Mouse (Mus musculus) right cerebral cortex, adult 18-20 months (tissue): ENCODE data around the gene Slc30a6.
"Not testable (repeated sequence)": the region's sequence is repeated elsewhere in the genome, so short reads cannot be mapped to it uniquely, and the experiment has no call there.

Source experiments
- DNase-seq: peaks from one replicate; pipeline ENCODE4 v3.0.0; 2022; ENCODE audit warnings: mixed read lengths

Gene Slc30a6

DNA sequence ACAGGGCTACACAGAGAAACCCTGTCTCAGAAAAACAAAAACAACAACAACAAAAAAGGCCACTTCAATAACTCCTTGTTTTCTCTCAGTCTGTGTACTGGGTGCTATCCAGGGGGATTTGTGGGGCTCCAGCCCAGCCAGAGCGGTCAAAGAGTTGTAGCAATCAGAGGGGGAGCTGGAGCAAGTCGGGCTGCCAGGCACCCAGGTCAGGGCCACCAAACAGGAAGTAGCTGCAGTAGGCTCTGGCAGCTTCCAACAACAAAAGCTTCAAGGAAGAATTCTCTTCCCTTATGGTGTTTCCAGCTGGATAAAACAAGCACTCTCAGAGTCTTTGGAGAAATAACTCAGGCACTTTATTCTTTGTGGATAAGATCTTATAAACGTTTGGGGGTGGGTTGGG is 58.5 kb downstream of the Slc30a6 start:
- no peak for DNase-seq

DNA sequence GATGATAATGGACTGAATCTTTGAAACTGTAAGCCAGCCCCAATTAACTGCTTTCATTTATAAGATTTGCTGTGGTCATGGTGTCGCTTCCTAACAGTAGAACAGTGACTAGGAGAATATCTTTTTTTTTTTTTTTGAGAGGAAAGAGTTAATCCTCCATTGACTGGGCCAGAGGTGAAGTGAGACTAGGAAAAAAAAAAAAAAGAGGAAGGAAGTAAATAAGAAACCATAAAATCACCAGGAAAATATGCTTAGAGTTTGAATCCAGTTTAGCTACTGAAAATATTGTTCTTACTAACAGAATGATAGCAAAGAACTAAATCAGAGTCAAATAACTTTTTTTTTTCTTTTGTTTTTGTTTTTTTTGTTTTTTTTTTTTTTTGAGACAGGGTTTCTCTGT is 59.3 kb downstream of the Slc30a6 start:
- no peak for DNase-seq

DNA sequence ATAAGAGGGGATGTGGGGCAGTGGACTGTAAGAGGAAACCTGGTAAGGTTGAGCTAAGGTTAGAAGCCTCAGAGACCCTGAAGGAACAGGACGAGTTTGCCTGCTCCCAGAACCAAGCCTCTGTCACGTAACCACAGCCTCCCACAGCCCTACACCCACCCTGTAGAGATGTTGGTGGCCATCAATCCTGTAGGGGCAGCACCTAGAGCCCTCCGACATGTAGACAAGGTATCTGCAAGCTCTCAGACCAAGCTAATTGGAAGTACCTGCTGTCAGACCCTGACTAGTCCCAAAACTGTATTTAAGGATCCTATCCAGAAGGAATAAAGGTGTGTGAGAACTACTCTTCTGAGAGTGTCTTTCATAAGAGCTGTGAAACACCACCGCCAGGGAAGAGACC is 60.0 kb downstream of the Slc30a6 start:
- no peak for DNase-seq

DNA sequence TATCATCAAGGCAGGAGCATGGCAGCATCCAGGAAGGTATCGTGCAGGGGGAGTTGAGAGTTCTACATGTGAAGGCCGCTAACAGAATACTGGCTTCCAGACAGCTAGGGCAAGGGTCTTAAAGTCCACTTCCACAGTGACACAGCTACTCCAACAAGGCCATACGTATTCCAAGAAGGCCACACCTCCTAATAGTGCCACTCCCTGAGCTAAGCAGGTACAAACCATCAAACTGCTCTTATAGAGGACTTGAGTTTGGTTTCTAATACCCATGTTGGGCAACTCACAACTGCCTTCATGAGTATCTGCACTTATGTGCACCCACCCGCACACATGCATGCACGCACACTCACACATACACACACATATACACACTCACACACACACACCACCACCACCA is 61.4 kb downstream of the Slc30a6 start:
- DNase-seq: no peak

DNA sequence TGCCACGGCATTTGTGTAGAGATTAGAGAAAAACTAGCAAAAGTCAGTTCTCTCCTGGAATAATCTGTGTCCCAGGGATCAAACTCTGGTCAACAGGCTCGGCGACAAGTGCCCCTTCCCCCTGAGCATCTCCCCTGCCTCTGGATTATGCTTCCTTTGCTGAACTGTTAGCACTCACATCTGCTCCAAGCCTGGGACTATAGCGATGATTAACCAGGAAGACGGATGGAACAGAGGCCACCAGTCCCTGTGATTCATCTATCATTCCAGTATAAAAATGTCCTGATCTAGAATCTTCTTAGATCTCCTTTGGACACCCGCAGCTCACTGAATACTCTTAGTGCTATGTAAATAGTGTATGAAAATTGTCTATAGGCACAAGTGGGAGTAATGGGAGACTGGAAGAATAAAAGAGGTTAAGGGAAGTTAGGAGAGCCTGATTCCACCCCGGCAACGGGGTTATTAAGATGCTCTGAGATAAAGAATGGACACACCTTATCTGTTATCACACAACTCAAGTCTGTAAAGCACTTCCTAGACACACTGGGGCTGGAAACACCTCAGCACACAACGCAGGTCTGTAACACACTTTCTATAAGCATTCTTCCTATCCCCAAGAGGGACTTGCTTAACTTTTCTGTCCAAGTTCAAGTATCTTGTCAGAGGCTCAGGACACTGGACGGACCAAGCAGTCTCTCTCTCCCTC is 62.7 kb downstream of the Slc30a6 start:
- no peak for DNase-seq

DNA sequence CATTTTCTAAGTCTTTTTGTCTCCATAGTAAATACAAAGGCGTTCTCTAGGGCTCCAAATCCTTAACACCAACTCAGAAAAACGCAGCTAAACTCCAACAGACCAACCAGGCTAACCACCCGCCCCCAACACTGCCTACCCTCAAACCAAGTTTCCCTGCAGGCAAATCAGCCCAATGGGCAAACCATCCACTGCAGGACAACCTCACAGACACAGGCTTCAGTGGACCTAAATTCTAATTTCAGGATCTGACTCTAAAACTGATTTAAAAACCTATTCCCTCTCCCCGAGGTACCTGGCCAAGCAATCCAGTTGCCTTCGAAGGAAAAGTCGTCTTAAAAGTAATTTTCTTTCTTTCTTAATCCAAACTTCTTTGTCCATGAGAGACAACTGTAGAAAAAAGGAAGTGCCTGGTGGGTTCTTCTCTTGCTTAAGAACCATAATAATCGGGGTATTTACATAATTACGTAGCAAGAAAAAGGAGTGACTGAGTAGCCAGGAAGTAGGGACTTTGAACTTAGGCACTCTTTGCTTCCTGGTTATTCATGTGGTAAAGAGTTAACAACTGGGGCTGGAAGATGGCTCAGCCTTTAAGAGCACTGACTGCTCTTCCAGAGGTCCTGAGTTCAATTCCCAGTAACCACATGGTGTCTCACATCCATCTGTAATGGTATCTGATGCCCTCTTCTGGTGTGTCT is 63.5 kb downstream of the Slc30a6 start, which contains the start of gene Nlrc4:
Gene Nlrc4 (minus strand): TSS at position 432 of the 698 bp plus-strand sequence.
- no peak for DNase-seq

DNA sequence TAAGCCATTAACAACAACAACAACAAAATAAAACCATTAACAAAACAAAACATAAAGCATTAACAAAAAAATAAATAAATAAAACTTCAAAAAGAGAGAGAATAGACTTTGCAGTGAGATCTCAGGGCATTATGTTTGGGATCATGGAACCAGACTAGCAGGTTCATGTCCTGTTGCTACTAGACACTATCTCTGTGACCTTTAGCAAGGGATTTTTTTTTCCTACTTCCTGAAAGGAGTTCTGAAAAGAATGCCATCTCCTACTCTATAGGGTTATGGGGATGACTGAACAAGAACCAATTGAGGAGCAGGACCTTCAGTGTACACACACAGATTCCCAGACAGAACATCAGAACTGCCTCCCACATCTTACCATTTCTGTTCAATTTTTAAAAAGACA is 68.1 kb downstream of the Slc30a6 start:
- DNase-seq: no peak

DNA sequence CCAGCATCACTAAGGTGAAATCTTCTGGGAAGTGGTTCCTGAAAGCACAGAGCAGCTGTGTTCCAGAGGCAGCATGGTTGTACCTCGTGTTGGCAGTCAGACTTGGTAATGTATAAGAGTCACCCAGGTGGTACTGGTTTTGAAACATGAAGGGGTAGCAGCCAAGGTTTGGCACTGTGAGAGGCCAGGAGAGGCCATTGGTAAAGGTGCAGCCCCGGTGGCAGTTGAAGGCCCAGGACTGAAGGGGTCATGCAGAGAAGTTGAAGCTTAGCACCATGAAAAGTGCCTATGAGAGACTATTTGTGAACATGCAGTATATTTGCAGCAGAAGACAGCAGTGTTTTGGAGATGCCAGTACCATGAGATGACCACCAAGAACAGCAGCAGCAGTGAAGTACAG is 72.6 kb downstream of the Slc30a6 start:
- not testable (repeated sequence) for DNase-seq

DNA sequence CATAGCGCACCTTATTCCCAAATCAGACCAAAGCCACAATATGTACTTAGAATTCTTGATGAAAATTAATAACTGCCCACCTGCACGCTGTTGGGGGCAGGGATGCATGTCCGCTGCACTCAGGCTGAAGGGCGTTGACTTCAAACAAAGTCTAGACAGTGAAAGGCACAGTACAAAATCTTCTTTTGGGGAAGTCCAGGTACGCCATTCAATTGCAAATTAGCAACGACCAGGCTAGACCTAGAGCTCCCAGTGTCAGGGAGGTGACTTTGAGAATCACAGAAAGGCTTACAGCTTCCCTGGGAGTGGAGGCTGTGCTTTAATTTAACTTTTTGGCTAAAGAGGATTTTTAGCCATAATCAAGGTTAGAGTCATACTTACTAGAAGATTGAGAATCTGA is 74.7 kb downstream of the Slc30a6 start:
- not testable (repeated sequence) for DNase-seq
